Mouse (Mus musculus): ENCODE data around the gene Dusp14. TPM values are rescaled to one million over a fixed set of nuclear protein-coding genes. Genes with fewer than 3 reads are reported as not detected.

Dusp14 gene
- polyA plus RNA-seq, 1 experiment from 2014 or later: 40.2 TPM

GRCm38 (mm10) chr11:84066071-84066481, 3.0 kb downstream of the Dusp14 start:
- Histone ChIP-seq H3K36me3 (no peaks in the 10 kb centered on the region), H3K4me3 (replicated peaks) (no peak overlapping the region; the same call in 1 of the 2 replicates), H3K27ac (replicated peaks) (no peak overlapping the region), H3K9ac (no peak overlapping the region), H3K4me1 (peaks cover 29% of the 10 kb centered on the region), H3K4me2 (replicated peaks) (no peak overlapping the region; the same call in 1 of the 2 replicates), H3K27me3 (peaks cover 11% of the 10 kb centered on the region), H3K9me3 (replicated peaks) (no peaks in the 10 kb centered on the region)
- 5% methylated on average over 11 of the region's 11 CpGs for WGBS
- no peak for ATAC-seq (ENCODE audit: insufficient number of reproducible peaks, low FRiP score, low TSS enrichment, low read depth)

- 77% methylated on average over 3 of the region's 3 CpGs for WGBS
- H3K27ac ChIP-seq (replicated peaks): no peak overlapping the region
- no peaks in the 10 kb centered on the region for H3K9me3 ChIP-seq (replicated peaks)
- no peak for ATAC-seq (ENCODE audit: insufficient number of reproducible peaks, low FRiP score, low TSS enrichment, low read depth)
- no peak overlapping the region for H3K4me2 ChIP-seq (replicated peaks)
- H3K4me1 ChIP-seq: peaks cover 22% of the 10 kb centered on the region
- no peak overlapping the region for H3K9ac ChIP-seq
- H3K27me3 ChIP-seq: peaks cover 6% of the 10 kb centered on the region; the same call in 1 of the 2 replicates
- no peaks in the 10 kb centered on the region for H3K36me3 ChIP-seq
- H3K4me3 ChIP-seq (replicated peaks): no peak overlapping the region
Observed at GRCm38 (mm10) chr11:84063631-84064209, 5.3 kb downstream of the Dusp14 start.

GRCm38 (mm10) chr11:84062805-84063204, 6.3 kb downstream of the Dusp14 start:
- Histone ChIP-seq H3K4me1 (peaks cover 18% of the 10 kb centered on the region), H3K9me3 (replicated peaks) (no peaks in the 10 kb centered on the region), H3K4me3 (replicated peaks) (no peak overlapping the region), H3K4me2 (replicated peaks) (no peak overlapping the region), H3K27ac (replicated peaks) (no peak overlapping the region), H3K9ac (no peak overlapping the region), H3K27me3 (peaks cover 6% of the 10 kb centered on the region; the same call in 1 of the 2 replicates), H3K36me3 (no peaks in the 10 kb centered on the region)
- 51% methylated on average over 2 of the region's 2 CpGs for WGBS
- ATAC-seq (ENCODE audit: insufficient number of reproducible peaks, low FRiP score, low TSS enrichment, low read depth): no peak

GRCm38 (mm10) chr11:84061881-84062280, 7.2 kb downstream of the Dusp14 start:
- no peak overlapping the region for H3K27ac ChIP-seq (replicated peaks)
- peaks cover 9% of the 10 kb centered on the region for H3K4me1 ChIP-seq
- 57% methylated on average over 2 of the region's 2 CpGs for WGBS
- peaks cover 6% of the 10 kb centered on the region; the same call in 1 of the 2 replicates for H3K27me3 ChIP-seq
- ATAC-seq (ENCODE audit: insufficient number of reproducible peaks, low FRiP score, low TSS enrichment, low read depth): no peak
- no peak overlapping the region for H3K4me2 ChIP-seq (replicated peaks)
- H3K36me3 ChIP-seq: no peaks in the 10 kb centered on the region
- H3K9me3 ChIP-seq (replicated peaks): no peaks in the 10 kb centered on the region
- H3K4me3 ChIP-seq (replicated peaks): no peak overlapping the region
- H3K9ac ChIP-seq: no peak overlapping the region

GRCm38 (mm10) chr11:84060635-84061034, 8.4 kb downstream of the Dusp14 start:
- Histone ChIP-seq H3K9ac (no peak overlapping the region), H3K27ac (replicated peaks) (no peak overlapping the region), H3K4me2 (replicated peaks) (no peak overlapping the region), H3K4me1 (no peaks in the 10 kb centered on the region), H3K4me3 (replicated peaks) (no peak overlapping the region), H3K9me3 (replicated peaks) (no peaks in the 10 kb centered on the region), H3K36me3 (no peaks in the 10 kb centered on the region), H3K27me3 (no peaks in the 10 kb centered on the region)
- WGBS: 87% methylated on average over 6 of the region's 6 CpGs
- no peak for ATAC-seq (ENCODE audit: insufficient number of reproducible peaks, low FRiP score, low TSS enrichment, low read depth)

- Histone ChIP-seq H3K27me3 (no peaks in the 10 kb centered on the region), H3K36me3 (no peaks in the 10 kb centered on the region), H3K4me1 (no peaks in the 10 kb centered on the region), H3K27ac (replicated peaks) (no peak overlapping the region), H3K9ac (no peak overlapping the region), H3K9me3 (replicated peaks) (no peaks in the 10 kb centered on the region), H3K4me3 (replicated peaks) (no peak overlapping the region), H3K4me2 (replicated peaks) (no peak overlapping the region)
- 91% methylated on average over 2 of the region's 2 CpGs for WGBS
- ATAC-seq (ENCODE audit: insufficient number of reproducible peaks, low FRiP score, low TSS enrichment, low read depth): no peak
Observed at GRCm38 (mm10) chr11:84059784-84060183, 9.3 kb downstream of the Dusp14 start.

- H3K4me2 ChIP-seq (replicated peaks): no peak overlapping the region
- H3K36me3 ChIP-seq: no peaks in the 10 kb centered on the region
- no peak overlapping the region for H3K4me3 ChIP-seq (replicated peaks)
- 83% methylated on average over 2 of the region's 2 CpGs for WGBS
- H3K9ac ChIP-seq: no peak overlapping the region
- no peak for ATAC-seq (ENCODE audit: insufficient number of reproducible peaks, low FRiP score, low TSS enrichment, low read depth)
- H3K9me3 ChIP-seq (replicated peaks): no peaks in the 10 kb centered on the region
- H3K4me1 ChIP-seq: peaks cover 8% of the 10 kb centered on the region; the same call in 1 of the 2 replicates
- no peak overlapping the region for H3K27ac ChIP-seq (replicated peaks)
- no peaks in the 10 kb centered on the region for H3K27me3 ChIP-seq
Observed at GRCm38 (mm10) chr11:84057418-84057817, 11.6 kb downstream of the Dusp14 start.

- Histone ChIP-seq H3K27me3 (no peaks in the 10 kb centered on the region), H3K27ac (replicated peaks) (0 out of 2 replicates have a peak overlapping the region, but pooled peaks have one; percentile 23), H3K9me3 (replicated peaks) (no peaks in the 10 kb centered on the region), H3K4me3 (replicated peaks) (no peak overlapping the region), H3K4me2 (replicated peaks) (no peak overlapping the region), H3K4me1 (peaks cover 13% of the 10 kb centered on the region; the same call in 1 of the 2 replicates), H3K36me3 (no peaks in the 10 kb centered on the region), H3K9ac (no peak overlapping the region)
- ATAC-seq (ENCODE audit: insufficient number of reproducible peaks, low FRiP score, low TSS enrichment, low read depth): 0 out of 2 replicates have a peak, but pooled peaks have one; percentile 37
- WGBS: 49% methylated on average over 10 of the region's 10 CpGs
Observed at GRCm38 (mm10) chr11:84053524-84054163, 15.4 kb downstream of the Dusp14 start.

- H3K4me2 ChIP-seq (replicated peaks): no peak overlapping the region
- no peak overlapping the region for H3K27ac ChIP-seq (replicated peaks)
- H3K27me3 ChIP-seq: no peaks in the 10 kb centered on the region
- no peak overlapping the region for H3K4me3 ChIP-seq (replicated peaks)
- peaks cover 19% of the 10 kb centered on the region; the same call in 1 of the 2 replicates for H3K4me1 ChIP-seq
- H3K36me3 ChIP-seq: no peaks in the 10 kb centered on the region
- 87% methylated on average over 7 of the region's 7 CpGs for WGBS
- ATAC-seq (ENCODE audit: insufficient number of reproducible peaks, low FRiP score, low TSS enrichment, low read depth): no peak
- no peaks in the 10 kb centered on the region for H3K9me3 ChIP-seq (replicated peaks)
- no peak overlapping the region for H3K9ac ChIP-seq
Observed at GRCm38 (mm10) chr11:84053055-84053454, 16.0 kb downstream of the Dusp14 start.

- no peak for ATAC-seq (ENCODE audit: insufficient number of reproducible peaks, low FRiP score, low TSS enrichment, low read depth)
- Histone ChIP-seq H3K27me3 (no peaks in the 10 kb centered on the region), H3K9ac (no peak overlapping the region), H3K36me3 (no peaks in the 10 kb centered on the region), H3K4me2 (replicated peaks) (no peak overlapping the region), H3K4me3 (replicated peaks) (no peak overlapping the region), H3K9me3 (replicated peaks) (no peaks in the 10 kb centered on the region), H3K27ac (replicated peaks) (peak overlapping the region; percentile 61; the same call in 1 of the 2 replicates), H3K4me1 (peaks cover 20% of the 10 kb centered on the region)
- WGBS: 61% methylated on average over 10 of the region's 10 CpGs
Observed at GRCm38 (mm10) chr11:84048411-84048810, 20.6 kb downstream of the Dusp14 start.

GRCm38 (mm10) chr11:84047270-84047669, 21.8 kb downstream of the Dusp14 start:
- peak; percentile 21; the same call in 1 of the 2 replicates for ATAC-seq (ENCODE audit: insufficient number of reproducible peaks, low FRiP score, low TSS enrichment, low read depth)
- 40% methylated on average over 4 of the region's 4 CpGs for WGBS
- H3K27ac ChIP-seq (replicated peaks): peak overlapping the region; percentile 65; the same call in 1 of the 2 replicates
- H3K36me3 ChIP-seq: no peaks in the 10 kb centered on the region
- H3K4me3 ChIP-seq (replicated peaks): no peak overlapping the region
- H3K9ac ChIP-seq: no peak overlapping the region
- H3K4me2 ChIP-seq (replicated peaks): no peak overlapping the region
- H3K9me3 ChIP-seq (replicated peaks): no peaks in the 10 kb centered on the region
- no peaks in the 10 kb centered on the region for H3K27me3 ChIP-seq
- H3K4me1 ChIP-seq: peaks cover 29% of the 10 kb centered on the region

All from embryonic facial prominence, embryonic 15.5 days (tissue).